Mouse (Mus musculus) layer of hippocampus, postnatal 10 days (tissue): Measurements from ENCODE around the gene Cox5b. TPM values are rescaled to one million over a fixed set of nuclear protein-coding genes. Genes with fewer than 3 reads are reported as not detected.
A peak's percentile ranks its signal among the peaks of the same experiment; 100 is the strongest.
"Not testable (repeated sequence)": the region's sequence is repeated elsewhere in the genome, so short reads cannot be mapped to it uniquely, and the experiment has no call there.

ENCODE experiments used
- DNase-seq, 2 experiments: peaks; one replicate each; pipeline ENCODE4 v3.0.0; 2021; ENCODE audit warnings: low spot score in 2 of 2
- long read RNA-seq: library from polyadenylated mRNA; stranded (forward); transcript quantifications from one replicate; pipeline ENCODE4 v2.0.0, GENCODE M21; 2023
- total RNA-seq, 2 experiments: library from RNA; stranded (reverse); gene quantifications; 2 replicates each; pipeline ENCODE4 v1.2.3; 2021

The Cox5b gene
- 100 to 1,000 TPM; 732 to 792 TPM for total RNA-seq
- long read RNA-seq, transcript Cox5b-204 (4 exons, 865 nt): major isoform, 609 of 643 reads
- long read RNA-seq, partial matches to known transcripts: 24 of 643 reads
- long read RNA-seq, other reads (novel, unspliced or antisense): 10 of 643 reads

GRCm38 (mm10) chr1:36691271-36692155, at the start of gene Cox5b:
Gene Cox5b, plus strand, starts transcription at chr1:36691449.
- DNase-seq: peak; percentile 95 to 96

GRCm38 (mm10) chr1:36643957-36644614, 47.2 kb upstream of the Cox5b start:
- no peak for DNase-seq

GRCm38 (mm10) chr1:36644615-36645007, 46.6 kb upstream of the Cox5b start:
- DNase-seq: no peak

GRCm38 (mm10) chr1:36646285-36646684, 45.0 kb upstream of the Cox5b start:
- DNase-seq: no peak

GRCm38 (mm10) chr1:36647631-36648030, 43.6 kb upstream of the Cox5b start:
- no peak for DNase-seq

GRCm38 (mm10) chr1:36655039-36655438, 36.2 kb upstream of the Cox5b start:
- no peak for DNase-seq

GRCm38 (mm10) chr1:36656233-36656632, 35.0 kb upstream of the Cox5b start:
- no peak for DNase-seq

GRCm38 (mm10) chr1:36657658-36658415, 33.4 kb upstream of the Cox5b start:
- DNase-seq: no peak

GRCm38 (mm10) chr1:36658621-36659399, 32.4 kb upstream of the Cox5b start:
- no peak for DNase-seq

GRCm38 (mm10) chr1:36664457-36664856, 26.8 kb upstream of the Cox5b start:
- DNase-seq: peak; percentile 22 to 28

- no peak for DNase-seq
These were observed 26.0 kb upstream of the Cox5b start for GRCm38 (mm10) chr1:36665165-36665723.

- DNase-seq: no peak
These were observed 25.3 kb upstream of the Cox5b start for GRCm38 (mm10) chr1:36665934-36666333.

GRCm38 (mm10) chr1:36668007-36668406, 23.2 kb upstream of the Cox5b start:
- not testable (repeated sequence) for DNase-seq

- no peak for DNase-seq
These were observed 21.0 kb upstream of the Cox5b start for GRCm38 (mm10) chr1:36670256-36670655.

- DNase-seq: no peak
These were observed 20.0 kb upstream of the Cox5b start for GRCm38 (mm10) chr1:36671260-36671659.

GRCm38 (mm10) chr1:36672648-36673350, 18.4 kb upstream of the Cox5b start:
- no peak for DNase-seq

- no peak for DNase-seq
These were observed 16.3 kb upstream of the Cox5b start for GRCm38 (mm10) chr1:36674936-36675335.

- no peak for DNase-seq
These were observed 10.4 kb upstream of the Cox5b start for GRCm38 (mm10) chr1:36680893-36681292.

GRCm38 (mm10) chr1:36682620-36683355, 8.5 kb upstream of the Cox5b start, which contains the start of gene Fam178b:
Gene Fam178b, minus strand, starts transcription at chr1:36683183.
- no peak for DNase-seq
